Comparison of ENCODE assay signal across 13 mouse cellular contexts in the genomic region with DNA sequence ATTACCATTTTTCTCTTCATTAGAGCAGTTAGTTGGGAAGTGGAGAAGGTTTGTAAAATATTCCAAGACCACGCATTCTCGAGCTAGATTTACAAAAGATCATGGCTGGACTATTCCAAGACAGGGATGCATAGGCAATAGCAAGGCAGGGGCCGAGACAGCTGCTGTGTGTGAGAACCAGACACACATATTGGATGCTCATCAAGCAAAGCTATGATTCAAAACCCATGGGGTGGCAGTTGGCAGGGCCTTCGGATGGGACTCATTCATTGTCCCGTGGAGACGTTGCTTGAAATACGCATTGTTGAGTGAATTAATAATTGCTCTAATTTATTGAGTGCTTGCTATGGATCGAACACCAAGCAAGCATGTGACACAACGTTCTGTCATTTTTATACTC.
"Had no signal": no experiment of that assay in that cellular context is flagged by ENCODE, and none has a peak within 500 bp of the region (broad histone marks: within the 10 kb centered on the region; RNA-seq: fewer than 3 reads in every experiment).

No protein-coding gene starts in this region.

- H3K4me1 ChIP-seq: lung, embryonic 15.5 days; megakaryocyte, embryonic 14.5 days; midbrain, embryonic 13.5 days had no signal

- H3K9ac ChIP-seq: limb, embryonic 12.5 days; liver, embryonic 13.5 days; liver, postnatal 0 days; lung, embryonic 15.5 days; midbrain, embryonic 13.5 days had no signal

- ATAC-seq: liver, postnatal 0 days; midbrain, embryonic 13.5 days had no signal

- H3K4me3 ChIP-seq: limb, embryonic 12.5 days; liver, embryonic 13.5 days; lung, embryonic 15.5 days; megakaryocyte, embryonic 14.5 days; midbrain, embryonic 13.5 days had no signal

- H3K36me3 ChIP-seq: limb, embryonic 12.5 days; liver, embryonic 13.5 days; lung, embryonic 15.5 days; midbrain, embryonic 13.5 days had no signal

- H3K27ac ChIP-seq: kidney, postnatal 0 days; limb, embryonic 12.5 days; liver, embryonic 13.5 days; lung, embryonic 15.5 days; macrophage; midbrain, embryonic 13.5 days; stomach, postnatal 0 days had no signal

- DNase-seq: kidney, postnatal 4 days; liver; liver, embryonic 13.5 days; liver, postnatal 0 days; lung, postnatal 14 days; thymus, postnatal 4 days had no signal

- H3K27me3 ChIP-seq: limb, embryonic 12.5 days; liver, embryonic 13.5 days; lung, embryonic 15.5 days; megakaryocyte, embryonic 14.5 days; midbrain, embryonic 13.5 days had no signal

- H3K9me3 ChIP-seq: limb, embryonic 12.5 days; liver, embryonic 13.5 days; lung, embryonic 15.5 days; megakaryocyte, embryonic 14.5 days; midbrain, embryonic 13.5 days had no signal

- H3K4me2 ChIP-seq: limb, embryonic 12.5 days; liver, embryonic 13.5 days; lung, embryonic 15.5 days; midbrain, embryonic 13.5 days had no signal
